Mouse (Mus musculus) testis, adult 2 months (tissue): ENCODE data around the gene Col27a1. TPM values are rescaled to one million over a fixed set of nuclear protein-coding genes. Genes with fewer than 3 reads are reported as not detected.
A peak's percentile ranks its signal among the peaks of the same experiment; 100 is the strongest.

Experiments
- H3K27ac ChIP-seq: fragments of 200-500 bp; 2 replicates; pipeline ENCODE4 v1.5.1; 2012; ENCODE audit warnings: low read depth, low read length; ENCODE audit not compliant: control insufficient read depth, insufficient read depth
- H3K27me3 ChIP-seq: fragments of 200-500 bp; 2 replicates; pipeline ENCODE4 v1.6.1; 2012; ENCODE audit warnings: mild to moderate bottlenecking, low read length, moderate library complexity; ENCODE audit not compliant: control insufficient read depth, insufficient read depth
- H3K36me3 ChIP-seq: fragments of 200-500 bp; 2 replicates; pipeline ENCODE4 v1.6.1; 2012; ENCODE audit warnings: mild to moderate bottlenecking, low read length; ENCODE audit not compliant: control insufficient read depth, insufficient read depth
- H3K4me1 ChIP-seq: fragments of 200-500 bp; 2 replicates; pipeline ENCODE4 v1.6.1; 2012; ENCODE audit warnings: low read length; ENCODE audit not compliant: control insufficient read depth, insufficient read depth
- H3K4me3 ChIP-seq: fragments of 200-500 bp; 2 replicates; pipeline ENCODE4 v1.5.1; 2012; ENCODE audit warnings: low read depth, mild to moderate bottlenecking, low read length, moderate library complexity, mixed read lengths; ENCODE audit not compliant: control insufficient read depth
- CTCF ChIP-seq: fragments of 200-500 bp; IDR thresholded peaks from 2 replicates; pipeline ENCODE4 v1.5.1; 2012; ENCODE audit warnings: low read depth, mild to moderate bottlenecking, inconsistent platforms, low read length, moderate library complexity; ENCODE audit not compliant: control insufficient read depth, insufficient read depth, insufficient replicate concordance
- POLR2A ChIP-seq: fragments of 200-500 bp; IDR thresholded peaks from 2 replicates; pipeline ENCODE4 v1.6.1; 2012; ENCODE audit warnings: low read depth, mild to moderate bottlenecking, inconsistent platforms, low read length, moderate library complexity; ENCODE audit not compliant: control insufficient read depth
- polyA plus RNA-seq: library from polyadenylated mRNA; depleted of rRNA; stranded (reverse); fragments of >200 nt; gene quantifications from 2 replicates; pipeline ENCODE4 v1.2.3, GENCODE M21; 2012

The Col27a1 gene
- polyA plus RNA-seq, 1 experiment = 15.3 TPM

- TF ChIP-seq POLR2A = no peak
- TF ChIP-seq CTCF = no peak
- Histone ChIP-seq H3K27ac (no peak overlapping the region), H3K4me1 (no peaks in the 10 kb centered on the region), H3K36me3 (no peaks in the 10 kb centered on the region), H3K27me3 (no peaks in the 10 kb centered on the region), H3K4me3 (no peak overlapping the region)
Observed at GRCm38 (mm10) chr4:63186281-63186870, 27.4 kb upstream of the Col27a1 start.

- Histone ChIP-seq H3K36me3 (no peaks in the 10 kb centered on the region), H3K4me1 (no peaks in the 10 kb centered on the region), H3K27me3 (no peaks in the 10 kb centered on the region), H3K4me3 (no peak overlapping the region), H3K27ac (no peak overlapping the region)
- TF ChIP-seq POLR2A (no peak), CTCF (no peak)
Observed at GRCm38 (mm10) chr4:63191641-63192040, 22.2 kb upstream of the Col27a1 start.

- TF ChIP-seq POLR2A (no peak), CTCF (no peak)
- Histone ChIP-seq H3K27ac (no peak overlapping the region), H3K27me3 (no peaks in the 10 kb centered on the region), H3K36me3 (no peaks in the 10 kb centered on the region), H3K4me3 (no peak overlapping the region), H3K4me1 (no peaks in the 10 kb centered on the region)
Observed at GRCm38 (mm10) chr4:63194366-63194765, 19.4 kb upstream of the Col27a1 start.

GRCm38 (mm10) chr4:63199366-63199765, 14.4 kb upstream of the Col27a1 start:
- H3K27me3 ChIP-seq = no peaks in the 10 kb centered on the region
- H3K4me3 ChIP-seq = no peak overlapping the region
- no peak for TF ChIP-seq POLR2A
- no peak for TF ChIP-seq CTCF
- H3K36me3 ChIP-seq = no peaks in the 10 kb centered on the region
- no peaks in the 10 kb centered on the region; the same call in 1 of the 2 replicates for H3K4me1 ChIP-seq
- no peak overlapping the region for H3K27ac ChIP-seq

- no peaks in the 10 kb centered on the region for H3K36me3 ChIP-seq
- H3K27ac ChIP-seq = no peak overlapping the region
- TF ChIP-seq POLR2A (no peak), CTCF (no peak)
- no peak overlapping the region for H3K4me3 ChIP-seq
- no peaks in the 10 kb centered on the region for H3K27me3 ChIP-seq
- H3K4me1 ChIP-seq = no peaks in the 10 kb centered on the region; the same call in 1 of the 2 replicates
Observed at GRCm38 (mm10) chr4:63203874-63204273, 9.9 kb upstream of the Col27a1 start.

- Histone ChIP-seq H3K27me3 (no peaks in the 10 kb centered on the region), H3K4me3 (no peak overlapping the region), H3K27ac (no peak overlapping the region), H3K36me3 (no peaks in the 10 kb centered on the region), H3K4me1 (no peaks in the 10 kb centered on the region; the same call in 1 of the 2 replicates)
- TF ChIP-seq CTCF = no peak
- TF ChIP-seq POLR2A = no peak
Observed at GRCm38 (mm10) chr4:63205583-63205982, 8.2 kb upstream of the Col27a1 start.

GRCm38 (mm10) chr4:63215185-63215992, 1.6 kb downstream of the Col27a1 start:
- TF ChIP-seq POLR2A (no peak), CTCF (peak; percentile 89; the same call in 1 of the 2 replicates)
- Histone ChIP-seq H3K4me1 (peaks cover 19% of the 10 kb centered on the region), H3K4me3 (peak overlapping the region; percentile 73), H3K27ac (no peak overlapping the region), H3K27me3 (no peaks in the 10 kb centered on the region), H3K36me3 (no peaks in the 10 kb centered on the region)
